Mouse (Mus musculus): ENCODE results near the gene Flt1.

GRCm38 (mm10) chr5:147758640-147759319, 33.0 kb upstream of the Flt1 start:
- TF ChIP-seq CHD1 (IDR thresholded peaks at IDR 0.05; ENCODE audit: low read depth, low read length), result no peak
- no peak for TF ChIP-seq MAX (IDR thresholded peaks at IDR 0.05; ENCODE audit: low read length)
- TF ChIP-seq CTCF (IDR thresholded peaks at IDR 0.05 in 2 of 3, conservative IDR thresholded peaks at IDR 0.05 in 1 of 3; ENCODE audit: control insufficient read depth in 1 of 3, insufficient read depth in 1 of 3, low read depth in 2 of 3, low read length in 3 of 3, poor library complexity in 1 of 3, severe bottlenecking in 1 of 3), result no peak
- TF ChIP-seq EP300 (IDR thresholded peaks at IDR 0.05; ENCODE audit: low read depth in 1 of 2, low read length in 2 of 2), result 0 out of 4 replicates have a peak, but pooled peaks of 1 of the 2 experiments have one; percentile 10
- TF ChIP-seq RAD21 (IDR thresholded peaks at IDR 0.05; ENCODE audit: low read depth, low read length), result no peak
- TF ChIP-seq NELFE (IDR thresholded peaks at IDR 0.05; ENCODE audit: low read depth, low read length), result no peak
- no peak for TF ChIP-seq ZNF384 (IDR thresholded peaks at IDR 0.05; ENCODE audit: low read depth, low read length)
- no peak for TF ChIP-seq ELF1 (IDR thresholded peaks at IDR 0.05; ENCODE audit: low read depth, low read length)
- no peak for TF ChIP-seq POLR2A (IDR thresholded peaks at IDR 0.05; ENCODE audit: control insufficient read depth in 1 of 2, insufficient read depth in 1 of 2, low read depth in 1 of 2, low read length in 2 of 2, poor library complexity in 1 of 2)

Data from MEL (cell line).